Mouse (Mus musculus) ES-E14 (cell line): ENCODE measurements at regions not wholly inside any gene's neighbourhood (a gene's known extent, or its start where the extent isn't known, plus 50 kb on each side); places are given as distances from the start of the nearest gene placed in this dataset.

ENCODE experiments used
- DNase-seq: peaks from one replicate; pipeline ENCODE4 v3.0.0-alpha.2; 2013; ENCODE audit warnings: low read depth, low spot score
- H3K27ac ChIP-seq: 2 replicates; pipeline ENCODE4 v1.5.1; 2012; ENCODE audit warnings: low read depth, mild to moderate bottlenecking, low read length, moderate library complexity, mixed read lengths; ENCODE audit not compliant: poor library complexity, insufficient read depth, severe bottlenecking
- H3K36me3 ChIP-seq: 2 replicates; pipeline ENCODE4 v1.6.1; 2012; ENCODE audit warnings: mild to moderate bottlenecking, low read length, moderate library complexity, mixed read lengths; ENCODE audit not compliant: control insufficient read depth, poor library complexity, insufficient read depth, severe bottlenecking
- H3K4me1 ChIP-seq, 2 experiments: fragments of 150-350 bp in 1 of 2; sonication (generic) in 1 of 2; 2 replicates each; pipeline ENCODE4 v1.6.1; 2012; ENCODE audit warnings: low read length in 2 of 2, mild to moderate bottlenecking in 1 of 2, mixed read lengths in 1 of 2; ENCODE audit not compliant: control insufficient read depth in 2 of 2, insufficient read depth in 2 of 2, poor library complexity in 1 of 2
- H3K4me3 ChIP-seq, 2 experiments: fragments of 150-350 bp in 1 of 2; sonication (generic) in 1 of 2; 2 replicates each; pipeline ENCODE4 v1.5.1; 2012; ENCODE audit warnings: low read length in 2 of 2, low read depth in 1 of 2, mild to moderate bottlenecking in 1 of 2, mixed read lengths in 1 of 2; ENCODE audit not compliant: insufficient read depth in 1 of 2, poor library complexity in 1 of 2, severe bottlenecking in 1 of 2
- H3K9ac ChIP-seq: 2 replicates; pipeline ENCODE4 v1.6.1; 2012; ENCODE audit warnings: low read depth, mild to moderate bottlenecking, low read length, mixed read lengths; ENCODE audit not compliant: poor library complexity, insufficient read depth, severe bottlenecking
- H3K9me3 ChIP-seq: fragments of 150-350 bp; sonication (generic); 2 replicates; pipeline ENCODE4 v1.6.1; 2012; ENCODE audit warnings: low read depth, mild to moderate bottlenecking, low read length; ENCODE audit not compliant: control insufficient read depth, insufficient read depth
- CHD2 ChIP-seq: IDR thresholded peaks from 2 replicates; pipeline ENCODE4 v1.6.1; 2014; ENCODE audit warnings: mild to moderate bottlenecking, low read depth, low read length, inconsistent platforms
- HCFC1 ChIP-seq: IDR thresholded peaks from 2 replicates; pipeline ENCODE4 v1.6.1; 2012; ENCODE audit warnings: low read length, inconsistent platforms, borderline replicate concordance; ENCODE audit not compliant: insufficient read depth
- MAFK ChIP-seq: IDR thresholded peaks from 2 replicates; pipeline ENCODE4 v1.6.1; 2014; ENCODE audit warnings: mild to moderate bottlenecking, low read depth, low read length, inconsistent platforms; ENCODE audit not compliant: insufficient read depth
- ZC3H11A ChIP-seq: IDR thresholded peaks from 2 replicates; pipeline ENCODE4 v1.6.1; 2012; ENCODE audit warnings: low read depth, mild to moderate bottlenecking, inconsistent platforms, low read length, borderline replicate concordance
- ZNF384 ChIP-seq: IDR thresholded peaks from 2 replicates; pipeline ENCODE4 v1.6.1; 2012; ENCODE audit warnings: low read depth, low read length, inconsistent platforms
- in situ Hi-C, 2 experiments: fragments of 600-800 bp; cut with MboI; formaldehyde crosslinking; loops; one replicate each; pipeline ENCODE4 v1.15.1; 2025; ENCODE audit warnings: low sequenced_read_pairs in 2 of 2, inconsistent platforms in 1 of 2; ENCODE audit not compliant: unreplicated experiment in 2 of 2

- no peak for DNase-seq
- Histone ChIP-seq H3K4me3 (no peak overlapping the region), H3K27ac (no peak overlapping the region), H3K9me3 (no peaks in the 10 kb centered on the region), H3K36me3 (no peaks in the 10 kb centered on the region), H3K4me1 (no peaks in the 10 kb centered on the region), H3K9ac (no peak overlapping the region)
- in situ Hi-C loops = no loop called here
- TF ChIP-seq ZNF384 (no peak), HCFC1 (no peak)
Measured at GRCm38 (mm10) chr17:10138374-10138773, 181.3 kb downstream of the Qk start.

DNA sequence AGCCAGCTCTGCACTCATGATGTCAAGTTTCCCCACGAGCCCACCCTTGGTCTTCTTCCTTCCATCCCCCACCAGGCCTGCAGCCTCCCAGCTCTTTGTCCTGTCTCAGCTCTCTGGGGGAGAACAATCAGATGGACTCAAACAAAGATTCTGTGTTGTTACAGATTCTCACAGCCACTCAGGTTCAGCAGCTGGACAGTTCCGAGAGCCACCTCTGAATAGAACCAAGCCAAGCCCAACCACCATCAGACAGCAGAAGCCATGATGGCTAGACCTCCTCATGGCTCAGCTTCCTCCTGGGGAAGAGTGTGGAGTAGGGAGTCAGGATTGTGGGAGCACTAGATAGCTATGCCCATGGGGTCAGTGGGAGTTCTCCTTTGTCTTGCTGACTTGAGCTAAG, 184.5 kb downstream of the Qk start:
- Histone ChIP-seq H3K9me3 (no peaks in the 10 kb centered on the region), H3K4me1 (no peaks in the 10 kb centered on the region), H3K9ac (no peak overlapping the region), H3K4me3 (no peak overlapping the region), H3K27ac (no peak overlapping the region), H3K36me3 (no peaks in the 10 kb centered on the region)
- TF ChIP-seq ZNF384 (no peak), HCFC1 (no peak)
- in situ Hi-C loops = no loop called here
- peak; percentile 33 for DNase-seq

DNA sequence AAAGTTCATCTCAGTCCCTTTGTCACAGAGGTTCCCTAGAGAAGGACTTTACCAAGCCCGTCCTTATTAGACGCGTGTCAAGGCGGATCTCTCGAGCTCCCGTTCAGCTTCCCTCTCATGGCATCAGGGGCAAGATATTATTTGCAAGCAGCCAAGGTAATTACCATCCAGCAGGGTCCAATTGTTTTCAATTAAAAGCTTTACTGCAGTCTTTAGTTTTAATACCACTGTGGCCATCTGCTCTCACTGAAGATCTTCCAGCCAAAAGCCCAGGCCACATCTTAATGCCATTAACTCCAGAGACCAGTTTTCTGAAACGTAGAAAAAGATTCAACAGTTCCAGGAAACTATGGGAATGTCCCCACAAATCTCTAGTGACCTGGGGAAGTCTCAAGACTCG, 191.1 kb downstream of the Qk start:
- Histone ChIP-seq H3K9ac (no peak overlapping the region), H3K27ac (no peak overlapping the region), H3K4me3 (no peak overlapping the region), H3K36me3 (no peaks in the 10 kb centered on the region), H3K9me3 (no peaks in the 10 kb centered on the region), H3K4me1 (no peaks in the 10 kb centered on the region)
- no peak for DNase-seq
- TF ChIP-seq ZNF384 = no peak
- no peak for TF ChIP-seq MAFK
- no peak for TF ChIP-seq ZC3H11A
- no peak for TF ChIP-seq CHD2
- TF ChIP-seq HCFC1 = no peak
- in situ Hi-C loops = no loop called here

GRCm38 (mm10) chr17:10122411-10122810, 197.2 kb downstream of the Qk start:
- H3K27ac ChIP-seq = no peak overlapping the region
- TF ChIP-seq HCFC1 = no peak
- TF ChIP-seq ZC3H11A = no peak
- TF ChIP-seq CHD2 = no peak
- TF ChIP-seq MAFK = no peak
- no peak for TF ChIP-seq ZNF384
- H3K4me3 ChIP-seq = no peak overlapping the region
- H3K9me3 ChIP-seq = no peaks in the 10 kb centered on the region
- H3K36me3 ChIP-seq = no peaks in the 10 kb centered on the region
- in situ Hi-C loops = no loop called here
- no peak overlapping the region for H3K9ac ChIP-seq
- DNase-seq = no peak
- no peaks in the 10 kb centered on the region for H3K4me1 ChIP-seq

DNA sequence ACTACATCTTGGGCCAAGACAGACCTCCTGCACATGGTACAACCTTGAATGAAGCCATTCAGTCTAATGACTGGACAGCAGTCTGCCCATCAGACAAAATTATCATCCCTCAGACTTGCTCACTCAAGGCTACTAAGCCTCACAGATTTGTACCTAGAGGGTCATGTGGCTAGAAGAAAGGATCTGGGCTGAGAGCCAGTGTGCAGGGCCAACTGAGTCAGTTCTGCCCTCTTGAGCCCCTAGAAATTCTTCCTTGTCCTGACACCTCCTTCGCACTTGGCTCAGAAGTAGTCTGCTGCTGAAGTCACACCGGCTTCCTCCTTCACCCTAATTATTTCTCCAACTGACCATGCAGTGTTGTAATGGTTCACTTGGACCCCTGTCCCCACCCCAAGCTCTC, 207.5 kb downstream of the Qk start:
- no peak overlapping the region for H3K27ac ChIP-seq
- DNase-seq = no peak
- H3K9ac ChIP-seq = no peak overlapping the region
- H3K36me3 ChIP-seq = no peaks in the 10 kb centered on the region
- no peak overlapping the region for H3K4me3 ChIP-seq
- TF ChIP-seq ZC3H11A (no peak), CHD2 (no peak), ZNF384 (no peak), HCFC1 (no peak), MAFK (no peak)
- in situ Hi-C loops = no loop called here
- peaks cover 14% of the 10 kb centered on the region for H3K9me3 ChIP-seq
- H3K4me1 ChIP-seq = no peaks in the 10 kb centered on the region
